Mouse (Mus musculus): ENCODE data around the gene Tmem150b. TPM values are rescaled to one million over a fixed set of nuclear protein-coding genes. Genes with fewer than 3 reads are reported as not detected.

Gene Tmem150b
- polyA plus RNA-seq, 1 experiment from 2014 or later: 0.33 TPM

DNA sequence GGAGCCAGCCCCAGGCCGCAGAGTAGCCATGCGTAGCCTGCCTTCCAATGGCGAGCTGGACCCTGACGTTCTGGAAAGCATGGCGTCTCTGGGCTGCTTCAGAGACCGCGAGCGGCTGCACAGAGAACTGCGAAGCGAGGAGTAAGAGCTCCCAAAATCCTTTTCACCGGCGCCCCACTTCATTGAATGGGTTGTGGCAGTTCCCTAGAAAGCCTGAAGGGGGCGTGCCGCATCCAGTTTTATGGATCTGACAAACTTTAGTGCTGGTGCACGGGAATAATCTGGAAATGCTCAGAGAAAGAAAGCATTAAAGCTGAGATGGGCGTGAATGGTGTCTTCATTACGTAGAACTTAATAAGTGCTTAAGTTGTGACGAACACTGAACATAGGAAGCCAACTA is 20.0 kb downstream of the Tmem150b start:
- Histone ChIP-seq H3K9me3 (ENCODE audit: control insufficient read depth, low read length) (no peaks in the 10 kb centered on the region), H3K27ac (ENCODE audit: low read length) (no peak overlapping the region), H3K4me1 (replicated peaks; ENCODE audit: control insufficient read depth, insufficient read depth, low read length) (peaks cover 10% of the 10 kb centered on the region; the same call in 1 of the 2 replicates), H3K36me3 (ENCODE audit: control insufficient read depth, insufficient read depth) (peaks cover 25% of the 10 kb centered on the region), H3K4me2 (ENCODE audit: low read length) (no peak overlapping the region), H3K27me3 (replicated peaks; ENCODE audit: control insufficient read depth, insufficient read depth, low read length) (no peaks in the 10 kb centered on the region), H3K4me3 (replicated peaks; ENCODE audit: low read length) (no peak overlapping the region), H3K9ac (replicated peaks; ENCODE audit: low read depth, low read length) (no peak overlapping the region)
- ATAC-seq: no peak
- 28% methylated on average over 18 of the region's 18 CpGs for WGBS

DNA sequence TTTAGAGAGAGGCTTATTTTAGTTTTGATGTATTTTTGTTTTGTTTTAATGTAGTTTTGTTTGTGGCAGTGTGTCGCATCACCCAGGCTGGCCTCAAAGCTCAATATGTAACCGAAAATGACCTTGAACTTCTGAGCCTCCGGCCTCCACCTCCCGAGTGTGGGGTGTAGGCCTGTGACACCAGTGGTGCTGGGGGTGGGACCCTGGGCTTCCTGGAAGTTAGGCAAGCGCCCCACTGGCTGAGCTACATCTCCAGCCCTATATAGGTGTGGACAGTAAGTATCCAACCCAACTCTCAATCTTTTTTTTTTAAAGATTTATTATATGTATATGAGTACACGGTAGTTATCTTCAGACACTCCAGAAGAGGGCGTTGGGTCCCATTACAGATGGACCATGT is 21.9 kb downstream of the Tmem150b start:
- Histone ChIP-seq H3K4me2 (ENCODE audit: low read length) (no peak overlapping the region), H3K36me3 (ENCODE audit: control insufficient read depth, insufficient read depth) (peaks cover 27% of the 10 kb centered on the region), H3K9ac (replicated peaks; ENCODE audit: low read depth, low read length) (no peak overlapping the region), H3K4me3 (replicated peaks; ENCODE audit: low read length) (no peak overlapping the region), H3K27ac (ENCODE audit: low read length) (no peak overlapping the region), H3K9me3 (ENCODE audit: control insufficient read depth, low read length) (no peaks in the 10 kb centered on the region), H3K4me1 (replicated peaks; ENCODE audit: control insufficient read depth, insufficient read depth, low read length) (peaks cover 10% of the 10 kb centered on the region; the same call in 1 of the 2 replicates), H3K27me3 (replicated peaks; ENCODE audit: control insufficient read depth, insufficient read depth, low read length) (no peaks in the 10 kb centered on the region)
- no peak for ATAC-seq
- WGBS: 96% methylated on average over 7 of the region's 7 CpGs

- no peak for ATAC-seq
- peaks cover 10% of the 10 kb centered on the region; the same call in 1 of the 2 replicates for H3K4me1 ChIP-seq (replicated peaks; ENCODE audit: control insufficient read depth, insufficient read depth, low read length)
- H3K27me3 ChIP-seq (replicated peaks; ENCODE audit: control insufficient read depth, insufficient read depth, low read length): no peaks in the 10 kb centered on the region
- WGBS: 39% methylated on average over 8 of the region's 8 CpGs
- no peak overlapping the region for H3K4me2 ChIP-seq (ENCODE audit: low read length)
- H3K9me3 ChIP-seq (ENCODE audit: control insufficient read depth, low read length): no peaks in the 10 kb centered on the region
- no peak overlapping the region for H3K4me3 ChIP-seq (replicated peaks; ENCODE audit: low read length)
- peaks cover 25% of the 10 kb centered on the region for H3K36me3 ChIP-seq (ENCODE audit: control insufficient read depth, insufficient read depth)
- no peak overlapping the region; the same call in 1 of the 2 replicates for H3K9ac ChIP-seq (replicated peaks; ENCODE audit: low read depth, low read length)
- H3K27ac ChIP-seq (ENCODE audit: low read length): peak overlapping the region; percentile 9; the same call in 1 of the 2 replicates
Measured at GRCm38 (mm10) chr7:4702334-4702733, 22.7 kb downstream of the Tmem150b start.

GRCm38 (mm10) chr7:4693004-4693403 is 32.0 kb downstream of the Tmem150b start:
- WGBS: 91% methylated on average over 6 of the region's 6 CpGs
- Histone ChIP-seq H3K27ac (ENCODE audit: low read length) (no peak overlapping the region), H3K9ac (replicated peaks; ENCODE audit: low read depth, low read length) (no peak overlapping the region), H3K4me2 (ENCODE audit: low read length) (no peak overlapping the region), H3K4me1 (replicated peaks; ENCODE audit: control insufficient read depth, insufficient read depth, low read length) (peaks cover 11% of the 10 kb centered on the region), H3K9me3 (ENCODE audit: control insufficient read depth, low read length) (no peaks in the 10 kb centered on the region), H3K4me3 (replicated peaks; ENCODE audit: low read length) (no peak overlapping the region), H3K36me3 (ENCODE audit: control insufficient read depth, insufficient read depth) (peaks cover 23% of the 10 kb centered on the region), H3K27me3 (replicated peaks; ENCODE audit: control insufficient read depth, insufficient read depth, low read length) (no peaks in the 10 kb centered on the region)
- ATAC-seq: no peak

DNA sequence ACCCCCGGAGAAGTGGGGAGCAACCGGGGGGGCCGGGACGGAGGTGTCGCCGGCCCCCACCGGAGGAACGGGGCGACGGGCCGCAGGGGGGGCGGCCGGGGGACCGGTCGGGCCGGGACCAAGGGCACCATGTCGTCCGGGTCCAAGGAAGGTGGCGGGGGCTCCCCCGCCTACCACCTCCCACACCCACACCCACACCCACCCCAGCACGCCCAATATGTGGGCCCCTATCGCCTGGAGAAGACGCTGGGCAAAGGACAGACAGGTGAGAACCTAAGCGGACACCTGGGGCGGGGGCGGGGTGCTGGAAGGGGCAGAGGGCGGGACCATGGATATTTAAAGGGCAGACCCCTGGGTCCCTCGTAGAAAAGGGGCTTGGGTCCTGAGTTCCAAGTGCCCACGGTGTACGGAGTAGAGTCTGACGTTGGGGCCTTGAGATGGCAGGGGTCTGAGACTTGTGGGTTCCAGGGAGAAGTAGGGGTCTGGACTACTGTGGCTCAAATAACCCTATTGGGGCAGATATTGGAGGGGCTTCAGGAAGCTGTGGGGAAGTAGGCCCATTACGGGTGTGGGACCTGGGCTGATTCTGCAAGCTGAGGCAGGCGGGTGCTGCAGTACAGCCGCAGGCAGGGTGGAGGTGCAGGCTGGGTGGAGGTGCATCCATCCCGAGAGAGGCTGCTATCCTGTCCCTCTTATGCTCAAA is 33.9 kb downstream of the Tmem150b start:
- H3K9ac ChIP-seq (replicated peaks; ENCODE audit: low read depth, low read length): peak overlapping the region; percentile 100
- peak overlapping the region; percentile 93 for H3K4me3 ChIP-seq (replicated peaks; ENCODE audit: low read length)
- peak; percentile 57 for ATAC-seq
- peaks cover 17% of the 10 kb centered on the region for H3K36me3 ChIP-seq (ENCODE audit: control insufficient read depth, insufficient read depth)
- H3K4me1 ChIP-seq (replicated peaks; ENCODE audit: control insufficient read depth, insufficient read depth, low read length): peaks cover 11% of the 10 kb centered on the region
- H3K4me2 ChIP-seq (ENCODE audit: low read length): peak overlapping the region; percentile 60
- WGBS: 3% methylated on average over 31 of the region's 35 CpGs
- H3K9me3 ChIP-seq (ENCODE audit: control insufficient read depth, low read length): no peaks in the 10 kb centered on the region
- no peaks in the 10 kb centered on the region for H3K27me3 ChIP-seq (replicated peaks; ENCODE audit: control insufficient read depth, insufficient read depth, low read length)
- peak overlapping the region; percentile 91 for H3K27ac ChIP-seq (ENCODE audit: low read length)

- WGBS: 0% methylated on average over 3 of the region's 18 CpGs
- Histone ChIP-seq H3K36me3 (ENCODE audit: control insufficient read depth, insufficient read depth) (peaks cover 12% of the 10 kb centered on the region), H3K27me3 (replicated peaks; ENCODE audit: control insufficient read depth, insufficient read depth, low read length) (no peaks in the 10 kb centered on the region), H3K9ac (replicated peaks; ENCODE audit: low read depth, low read length) (peak within 1 kb of the TSS; percentile 100), H3K4me3 (replicated peaks; ENCODE audit: low read length) (peak within 1 kb of the TSS; percentile 93), H3K27ac (ENCODE audit: low read length) (peak within 1 kb of the TSS; percentile 91), H3K4me1 (replicated peaks; ENCODE audit: control insufficient read depth, insufficient read depth, low read length) (peaks cover 11% of the 10 kb centered on the region), H3K9me3 (ENCODE audit: control insufficient read depth, low read length) (no peaks in the 10 kb centered on the region), H3K4me2 (ENCODE audit: low read length) (peak within 1 kb of the TSS; percentile 60)
- ATAC-seq: peak; percentile 91
Measured at GRCm38 (mm10) chr7:4690387-4690786, 34.7 kb downstream of the Tmem150b start, which contains the start of gene Brsk1. Gene Brsk1 (plus strand): TSS chr7:4690604.

DNA sequence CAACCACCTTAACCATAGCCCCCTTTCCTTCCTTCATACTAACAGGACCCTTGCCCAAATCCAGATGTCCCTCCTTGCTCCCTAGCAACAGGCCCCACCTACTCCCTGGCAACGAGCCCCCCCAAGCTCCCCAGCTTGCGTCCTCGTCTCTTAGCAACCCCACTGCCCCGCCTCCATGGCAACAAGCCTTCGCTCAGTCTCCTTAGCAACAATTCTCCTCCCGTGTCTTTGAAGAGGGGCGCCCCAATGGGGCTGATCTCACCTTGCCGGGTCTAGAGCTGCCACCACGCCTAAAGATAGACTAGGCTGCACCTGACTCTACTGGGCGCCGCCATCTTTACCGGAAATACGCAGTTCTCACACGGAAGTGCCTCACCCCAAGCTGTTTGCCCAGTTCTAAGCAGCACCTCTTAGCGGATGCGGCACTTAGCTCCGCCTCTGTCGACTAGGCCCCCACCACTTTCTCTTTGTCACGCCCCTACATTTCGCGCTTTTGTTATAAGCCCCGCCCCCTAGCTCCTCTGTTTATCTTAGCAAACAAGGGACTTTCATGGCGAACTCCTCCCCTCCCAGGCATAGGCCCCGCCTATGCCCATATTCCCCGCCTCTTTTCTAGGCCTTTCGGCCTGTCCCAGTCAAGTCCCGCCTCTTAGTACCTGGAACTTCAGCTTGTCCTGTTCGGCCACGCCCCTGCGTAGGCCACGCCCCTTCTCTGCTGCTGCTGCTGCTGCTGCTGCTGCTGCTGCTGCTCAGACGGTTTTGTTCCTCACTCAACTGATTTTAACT is 40.2 kb downstream of the Tmem150b start, which contains the start of gene Hspbp1:
Hspbp1 (minus strand) TSS at position 437 of the 786 bp plus-strand sequence.
- peaks cover 11% of the 10 kb centered on the region for H3K36me3 ChIP-seq (ENCODE audit: control insufficient read depth, insufficient read depth)
- peaks cover 10% of the 10 kb centered on the region for H3K4me1 ChIP-seq (replicated peaks; ENCODE audit: control insufficient read depth, insufficient read depth, low read length)
- H3K27ac ChIP-seq (ENCODE audit: low read length): peak within 1 kb of the TSS; percentile 76
- H3K4me3 ChIP-seq (replicated peaks; ENCODE audit: low read length): peak within 1 kb of the TSS; percentile 88
- no peaks in the 10 kb centered on the region for H3K27me3 ChIP-seq (replicated peaks; ENCODE audit: control insufficient read depth, insufficient read depth, low read length)
- H3K9me3 ChIP-seq (ENCODE audit: control insufficient read depth, low read length): no peaks in the 10 kb centered on the region
- under 1% methylated on average over 32 of the region's 32 CpGs for WGBS
- peak within 1 kb of the TSS; percentile 95 for H3K4me2 ChIP-seq (ENCODE audit: low read length)
- ATAC-seq: peak; percentile 99
- H3K9ac ChIP-seq (replicated peaks; ENCODE audit: low read depth, low read length): peak within 1 kb of the TSS; percentile 69

GRCm38 (mm10) chr7:4684203-4684602 is 40.8 kb downstream of the Tmem150b start:
- no peaks in the 10 kb centered on the region for H3K9me3 ChIP-seq (ENCODE audit: control insufficient read depth, low read length)
- peaks cover 10% of the 10 kb centered on the region for H3K4me1 ChIP-seq (replicated peaks; ENCODE audit: control insufficient read depth, insufficient read depth, low read length)
- H3K9ac ChIP-seq (replicated peaks; ENCODE audit: low read depth, low read length): peak overlapping the region; percentile 69
- H3K36me3 ChIP-seq (ENCODE audit: control insufficient read depth, insufficient read depth): peaks cover 12% of the 10 kb centered on the region
- peak overlapping the region; percentile 76; the same call in 1 of the 2 replicates for H3K27ac ChIP-seq (ENCODE audit: low read length)
- peak overlapping the region; percentile 88 for H3K4me3 ChIP-seq (replicated peaks; ENCODE audit: low read length)
- WGBS: 1% methylated on average over 13 of the region's 13 CpGs
- H3K27me3 ChIP-seq (replicated peaks; ENCODE audit: control insufficient read depth, insufficient read depth, low read length): no peaks in the 10 kb centered on the region
- H3K4me2 ChIP-seq (ENCODE audit: low read length): peak overlapping the region; percentile 95
- no peak for ATAC-seq

DNA sequence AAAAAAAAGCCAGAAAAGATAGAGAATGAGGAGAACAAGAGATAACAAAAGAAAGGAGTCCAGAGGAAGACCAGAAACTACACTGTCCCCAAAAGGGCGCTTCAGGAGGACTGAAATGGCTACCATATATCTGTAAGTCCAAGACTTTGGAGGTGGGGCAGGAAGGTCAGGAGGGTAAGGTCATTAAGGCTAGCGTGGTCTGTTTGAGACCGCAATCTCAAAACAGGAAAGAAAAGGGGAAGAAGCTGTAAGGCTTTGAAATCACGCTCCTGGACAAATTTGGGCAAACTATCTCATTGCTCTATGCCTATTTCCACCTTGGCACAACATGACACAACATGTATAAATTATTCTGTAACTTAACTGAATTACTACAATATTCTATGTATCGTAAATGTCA is 41.7 kb downstream of the Tmem150b start:
- WGBS: 94% methylated on average over 5 of the region's 5 CpGs
- Histone ChIP-seq H3K4me2 (ENCODE audit: low read length) (no peak overlapping the region), H3K4me3 (replicated peaks; ENCODE audit: low read length) (no peak overlapping the region), H3K9me3 (ENCODE audit: control insufficient read depth, low read length) (no peaks in the 10 kb centered on the region), H3K27ac (ENCODE audit: low read length) (no peak overlapping the region), H3K36me3 (ENCODE audit: control insufficient read depth, insufficient read depth) (peaks cover 12% of the 10 kb centered on the region), H3K4me1 (replicated peaks; ENCODE audit: control insufficient read depth, insufficient read depth, low read length) (peaks cover 10% of the 10 kb centered on the region), H3K27me3 (replicated peaks; ENCODE audit: control insufficient read depth, insufficient read depth, low read length) (no peaks in the 10 kb centered on the region), H3K9ac (replicated peaks; ENCODE audit: low read depth, low read length) (no peak overlapping the region)
- ATAC-seq: no peak
